Mouse (Mus musculus) C2C12 (cell line): ENCODE results near the gene Sapcd1. TPM values are rescaled to one million over a fixed set of nuclear protein-coding genes. Genes with fewer than 3 reads are reported as not detected.
"Not testable (repeated sequence)": the region's sequence is repeated elsewhere in the genome, so short reads cannot be mapped to it uniquely, and the experiment has no call there.

Experiments used
- H3K27me3 ChIP-seq: one replicate; pipeline ENCODE4 v1.6.1; 2011; ENCODE audit not compliant: control insufficient read depth, insufficient read depth, insufficient read length
- H3K36me3 ChIP-seq: one replicate; pipeline ENCODE4 v1.6.1; 2011; ENCODE audit not compliant: control insufficient read depth, insufficient read depth
- H3K4me3 ChIP-seq: one replicate; pipeline ENCODE4 v1.5.1; 2011; ENCODE audit warnings: mild to moderate bottlenecking, control low read depth; ENCODE audit not compliant: poor library complexity, insufficient read depth, severe bottlenecking
- H3K79me2 ChIP-seq: one replicate; pipeline ENCODE4 v1.6.1; 2011; ENCODE audit not compliant: control insufficient read depth, insufficient read depth
- H3K79me3 ChIP-seq: one replicate; pipeline ENCODE4 v1.6.1; 2011; ENCODE audit warnings: low read depth, control low read depth
- H3ac ChIP-seq: one replicate; pipeline ENCODE3; 2011; ENCODE audit warnings: low read depth; ENCODE audit not compliant: control insufficient read depth, insufficient read length
- CEBPB ChIP-seq: IDR thresholded peaks from one replicate; pipeline ENCODE4 v1.6.1; 2011; ENCODE audit warnings: low read depth, mild to moderate bottlenecking, control low read depth, moderate library complexity
- CTCF ChIP-seq: IDR thresholded peaks from one replicate; pipeline ENCODE4 v1.5.1; 2011; ENCODE audit not compliant: control insufficient read depth, insufficient read depth, insufficient read length
- FOSL1 ChIP-seq: IDR thresholded peaks from one replicate; pipeline ENCODE4 v1.8.0; 2011; ENCODE audit warnings: mild to moderate bottlenecking, low read length; ENCODE audit not compliant: poor library complexity, insufficient read depth, severe bottlenecking
- MAX ChIP-seq: IDR thresholded peaks from one replicate; pipeline ENCODE4 v1.6.1; 2011; ENCODE audit warnings: mild to moderate bottlenecking, control low read depth
- MYOD1 ChIP-seq: IDR thresholded peaks from one replicate; pipeline ENCODE4 v1.6.1; 2011; ENCODE audit warnings: low read depth; ENCODE audit not compliant: control insufficient read depth, insufficient read length
- MYOG ChIP-seq: IDR thresholded peaks from one replicate; pipeline ENCODE4 v1.6.1; 2011; ENCODE audit not compliant: control insufficient read depth, insufficient read length; ENCODE audit errors: extremely low read depth
- USF1 ChIP-seq: IDR thresholded peaks from one replicate; pipeline ENCODE4 v1.6.1; 2011; ENCODE audit warnings: low read depth, mild to moderate bottlenecking, control low read depth, moderate library complexity
- polyA plus RNA-seq: library from polyadenylated mRNA; unstranded; fragments of >200 nt; fragmentation: generic; extraction: Trizol; gene quantifications from one replicate; pipeline ENCODE4 v1.2.1, GENCODE M21; 2012; ENCODE audit warnings: missing spikeins

Sapcd1 gene
- polyA plus RNA-seq, 1 experiment, result 0.23 TPM

DNA sequence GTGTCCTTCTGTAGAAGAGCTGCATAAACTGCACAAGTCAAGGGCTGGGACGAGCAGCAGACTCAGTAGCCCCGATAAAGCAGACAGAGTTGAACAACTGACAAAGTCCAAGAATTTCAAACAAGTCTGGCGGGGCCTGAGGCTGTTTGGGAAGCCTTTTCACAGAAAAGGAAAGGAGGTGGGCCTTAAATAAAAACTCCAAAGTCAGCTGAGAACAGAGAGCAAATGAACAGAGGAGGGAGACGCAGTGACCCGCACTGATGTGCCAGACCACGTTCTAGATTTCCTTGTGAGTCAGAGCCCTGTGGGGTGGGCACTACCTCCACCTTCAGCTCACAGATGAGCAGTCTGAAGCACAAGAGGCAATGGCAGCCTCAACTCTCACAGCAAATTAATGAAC lies 7.1 kb upstream of the Sapcd1 start:
- no peaks in the 10 kb centered on the region for H3K79me3 ChIP-seq
- H3K4me3 ChIP-seq, result no peak overlapping the region
- no peaks in the 10 kb centered on the region for H3K27me3 ChIP-seq
- no peaks in the 10 kb centered on the region for H3K36me3 ChIP-seq
- no peaks in the 10 kb centered on the region for H3K79me2 ChIP-seq
- H3ac ChIP-seq, result no peak overlapping the region
- TF ChIP-seq FOSL1 (no peak), MYOG (no peak), MYOD1 (no peak), CTCF (no peak), CEBPB (no peak)

DNA sequence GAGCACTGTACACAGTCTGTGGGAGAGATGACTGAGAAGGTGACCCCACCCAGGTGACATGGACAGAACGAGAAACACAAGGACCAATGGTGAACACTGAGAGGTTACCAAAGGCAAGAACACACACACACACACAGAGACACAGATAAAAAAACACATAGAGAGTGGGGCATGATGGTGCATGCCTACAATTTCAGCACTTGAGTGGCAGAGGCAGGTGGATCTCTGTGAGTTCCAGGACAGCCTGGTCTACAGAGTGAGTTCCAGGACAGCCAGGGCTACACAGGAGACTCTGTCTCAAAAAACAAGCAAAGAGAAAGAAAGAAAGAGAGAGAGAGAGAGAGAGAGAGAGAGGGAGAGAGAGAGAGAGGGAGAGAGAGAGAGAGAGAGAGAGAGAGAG lies 5.9 kb upstream of the Sapcd1 start:
- not testable (repeated sequence) for H3ac ChIP-seq, H3K4me3 ChIP-seq, H3K79me2 ChIP-seq, H3K27me3 ChIP-seq, H3K79me3 ChIP-seq, H3K36me3 ChIP-seq
- peak; percentile 54 for TF ChIP-seq MYOD1

DNA sequence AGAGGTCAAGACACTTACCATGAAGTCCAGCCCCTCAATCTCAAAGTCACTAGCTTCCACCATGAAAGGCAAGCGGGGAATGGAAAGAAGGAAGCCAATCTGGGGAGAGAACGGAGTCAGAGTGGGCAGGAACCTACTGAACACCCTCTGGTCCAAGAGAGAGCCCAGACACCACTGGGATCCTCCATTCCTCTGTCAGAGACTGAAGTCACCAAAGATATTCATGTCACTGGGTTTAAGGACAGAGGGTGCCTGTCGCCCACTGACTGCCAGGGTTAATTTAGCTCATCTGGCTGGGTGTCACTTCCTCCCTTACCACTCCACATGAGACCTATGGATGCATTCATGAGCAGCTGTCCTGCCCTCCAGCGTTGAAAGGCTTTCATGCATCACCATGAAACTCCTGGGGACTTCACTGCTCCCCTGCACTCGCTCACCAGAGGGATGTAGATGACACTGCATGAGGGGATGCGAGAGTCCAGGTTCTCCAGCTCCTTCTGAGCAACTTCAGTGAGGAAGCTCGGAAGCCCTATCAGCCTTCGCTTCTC lies 4.6 kb upstream of the Sapcd1 start:
- no peak for TF ChIP-seq MAX
- no peak for TF ChIP-seq FOSL1
- TF ChIP-seq CTCF, result no peak
- TF ChIP-seq MYOD1, result no peak
- TF ChIP-seq MYOG, result no peak
- no peak for TF ChIP-seq USF1
- no peak for TF ChIP-seq CEBPB
- Histone ChIP-seq H3K79me3 (no peaks in the 10 kb centered on the region), H3ac (no peak overlapping the region), H3K79me2 (no peaks in the 10 kb centered on the region), H3K4me3 (no peak overlapping the region), H3K27me3 (no peaks in the 10 kb centered on the region), H3K36me3 (no peaks in the 10 kb centered on the region)

DNA sequence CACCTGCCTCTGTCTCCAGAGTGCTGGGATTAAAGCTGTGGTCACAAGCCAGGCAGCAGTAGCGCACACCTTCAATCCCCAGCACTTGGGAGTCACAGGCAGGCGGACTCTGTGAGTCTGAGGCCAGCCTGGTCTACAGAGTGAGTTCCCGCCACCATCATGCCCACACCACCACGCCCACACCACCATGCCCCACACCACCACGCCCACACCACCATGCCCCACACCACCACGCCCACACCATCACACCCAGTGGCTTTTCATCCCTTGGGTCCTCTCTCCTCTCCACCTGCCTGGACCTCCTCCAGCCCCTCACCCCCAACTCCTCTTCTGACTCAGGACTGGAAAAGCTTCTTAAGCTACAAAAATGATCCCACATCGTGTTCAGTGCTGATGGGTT lies 4.1 kb upstream of the Sapcd1 start:
- H3K4me3 ChIP-seq, result no peak overlapping the region
- H3K79me2 ChIP-seq, result no peaks in the 10 kb centered on the region
- no peak overlapping the region for H3ac ChIP-seq
- H3K79me3 ChIP-seq, result no peaks in the 10 kb centered on the region
- TF ChIP-seq CEBPB, result no peak
- TF ChIP-seq MAX, result no peak
- no peak for TF ChIP-seq USF1
- no peak for TF ChIP-seq FOSL1
- TF ChIP-seq MYOG, result no peak
- TF ChIP-seq MYOD1, result no peak
- no peak for TF ChIP-seq CTCF
- no peaks in the 10 kb centered on the region for H3K36me3 ChIP-seq
- no peaks in the 10 kb centered on the region for H3K27me3 ChIP-seq

DNA sequence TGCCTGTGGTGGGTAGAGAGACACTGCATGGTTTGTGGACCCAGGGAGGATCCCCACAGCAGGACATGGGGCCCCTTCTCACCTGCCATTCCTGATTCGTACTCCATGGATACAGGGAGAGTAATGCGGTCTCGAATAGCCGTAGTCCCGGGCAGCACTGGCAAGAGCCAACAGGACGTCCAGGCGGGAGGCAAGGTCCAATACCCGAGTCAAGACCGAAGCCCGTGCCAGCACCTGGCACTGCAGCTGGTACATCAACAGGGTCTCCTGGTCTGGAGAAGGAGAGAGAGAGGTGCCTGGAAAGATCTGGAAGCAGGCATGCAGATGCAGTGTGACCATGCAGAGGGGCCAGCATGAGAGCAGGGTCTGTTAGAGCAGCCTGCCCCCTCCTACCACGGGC lies 3.5 kb upstream of the Sapcd1 start:
- Histone ChIP-seq H3K79me2 (no peaks in the 10 kb centered on the region), H3K79me3 (no peaks in the 10 kb centered on the region), H3K36me3 (no peaks in the 10 kb centered on the region), H3ac (no peak overlapping the region), H3K27me3 (no peaks in the 10 kb centered on the region), H3K4me3 (no peak overlapping the region)
- no peak for TF ChIP-seq MYOD1
- no peak for TF ChIP-seq MYOG
- TF ChIP-seq FOSL1, result no peak
- TF ChIP-seq CEBPB, result no peak
- no peak for TF ChIP-seq USF1
- no peak for TF ChIP-seq CTCF
- TF ChIP-seq MAX, result no peak

DNA sequence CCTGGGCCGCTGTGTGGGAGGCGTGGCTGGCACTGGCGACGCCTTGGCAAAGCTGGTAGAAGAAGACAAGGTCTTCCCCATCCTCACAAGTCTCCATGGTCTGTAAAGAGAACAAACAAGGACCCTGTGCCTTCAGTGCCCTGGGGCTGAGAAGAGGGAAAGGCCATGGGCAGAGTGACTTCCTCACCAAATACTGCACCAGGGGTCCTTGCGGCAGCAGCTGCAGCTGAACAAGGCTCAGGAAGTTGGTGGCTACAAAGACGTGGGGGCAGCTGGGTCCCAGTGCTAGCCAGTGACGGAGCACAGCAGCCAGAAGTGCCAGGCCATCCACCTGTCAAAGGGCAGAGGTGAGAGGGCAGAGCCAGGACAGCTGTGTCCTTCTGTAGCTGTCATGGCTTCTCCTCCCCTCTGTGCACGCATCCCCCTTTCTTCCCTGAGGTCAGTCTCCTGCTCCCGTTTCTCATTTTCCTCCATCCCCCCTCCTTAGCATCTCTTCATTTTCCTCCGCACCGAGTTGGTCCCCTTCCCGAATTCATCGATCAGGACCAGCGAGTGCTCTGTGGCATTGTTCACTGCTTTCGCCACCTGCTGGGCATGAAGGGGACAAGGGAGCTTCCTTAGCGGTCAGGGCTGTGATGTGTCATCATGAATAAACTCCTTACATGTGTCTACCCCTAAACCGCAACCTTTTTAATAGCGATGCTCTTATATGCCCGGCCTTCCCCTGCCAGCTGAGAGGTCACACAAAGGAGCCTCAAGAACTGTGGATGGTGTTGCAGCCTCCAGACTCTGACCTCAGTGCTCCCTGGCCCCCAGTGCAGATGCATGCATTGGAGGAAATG lies 2.1 kb upstream of the Sapcd1 start:
- Histone ChIP-seq H3ac (no peak overlapping the region), H3K4me3 (no peak overlapping the region), H3K36me3 (no peaks in the 10 kb centered on the region), H3K27me3 (no peaks in the 10 kb centered on the region), H3K79me3 (no peaks in the 10 kb centered on the region), H3K79me2 (no peaks in the 10 kb centered on the region)
- no peak for TF ChIP-seq CTCF
- peak; percentile 65 for TF ChIP-seq MAX
- TF ChIP-seq FOSL1, result peak; percentile 35
- peak; percentile 48 for TF ChIP-seq MYOD1
